Mouse (Mus musculus) liver, embryonic 15.5 days (tissue): Measurements from ENCODE around the gene Gm6309. TPM values are rescaled to one million over a fixed set of nuclear protein-coding genes. Genes with fewer than 3 reads are reported as not detected.
"Not testable (repeated sequence)": the region's sequence is repeated elsewhere in the genome, so short reads cannot be mapped to it uniquely, and the experiment has no call there.

Experiments
- ATAC-seq: fragments of 200-750 bp; cut with Nextera tagmentation; 2 replicates; pipeline ENCODE4 v1.8.0; 2017; ENCODE audit warnings: moderate number of reproducible peaks, mild to moderate bottlenecking, moderate library complexity; ENCODE audit not compliant: insufficient read depth
- H3K27ac ChIP-seq: fragments of 300-500 bp; sonication (generic); replicated peaks from 2 replicates; pipeline ENCODE4 v1.5.1; 2015; ENCODE audit warnings: mild to moderate bottlenecking, inconsistent platforms
- H3K27me3 ChIP-seq: fragments of 300-500 bp; sonication (generic); 2 replicates; pipeline ENCODE4 v1.6.1; 2015; ENCODE audit warnings: mild to moderate bottlenecking, inconsistent platforms
- H3K36me3 ChIP-seq: fragments of 300-500 bp; sonication (generic); replicated peaks from 2 replicates; pipeline ENCODE4 v1.6.1; 2015; ENCODE audit warnings: moderate library complexity, mild to moderate bottlenecking, inconsistent platforms
- H3K4me1 ChIP-seq: fragments of 300-500 bp; sonication (generic); replicated peaks from 2 replicates; pipeline ENCODE4 v1.6.1; 2015; ENCODE audit warnings: inconsistent platforms
- H3K4me2 ChIP-seq: fragments of 300-500 bp; sonication (generic); 2 replicates; pipeline ENCODE4 v1.6.1; 2015; ENCODE audit warnings: moderate library complexity, mild to moderate bottlenecking, inconsistent platforms
- H3K4me3 ChIP-seq: fragments of 300-500 bp; sonication (generic); replicated peaks from 2 replicates; pipeline ENCODE4 v1.5.1; 2015; ENCODE audit warnings: mild to moderate bottlenecking, inconsistent platforms
- H3K9ac ChIP-seq: fragments of 300-500 bp; sonication (generic); 2 replicates; pipeline ENCODE4 v1.6.1; 2015; ENCODE audit warnings: moderate library complexity, mild to moderate bottlenecking, inconsistent platforms
- H3K9me3 ChIP-seq: fragments of 300-500 bp; sonication (generic); replicated peaks from 2 replicates; pipeline ENCODE4 v1.6.1; 2016; ENCODE audit warnings: inconsistent platforms
- WGBS: fragments of 180-500 bp; shearing (Covaris S2); methylation state at CpG from one replicate; pipeline ENCODE4 v1.1.7; 2015; ENCODE audit warnings: mixed read lengths; ENCODE audit not compliant: insufficient replicate concordance; 5-methylcytosine and 5-hydroxymethylcytosine counted together
- polyA plus RNA-seq: library from polyadenylated mRNA; unstranded; fragments of >200 nt; fragmentation: Nextera tagmentation; extraction: Ambion mirVana; gene quantifications from 2 replicates; pipeline ENCODE4 v1.2.1, GENCODE M21; 2015

The Gm6309 gene
- polyA plus RNA-seq, 1 experiment from 2014 or later, result not detected

GRCm38 (mm10) chr5:146185204-146185603 is 14.7 kb upstream of the Gm6309 start, which contains the start of gene 1700001J03Rik:
TSS of gene 1700001J03Rik (minus strand) at chr5:146185304.
- H3K27ac ChIP-seq, H3K4me1 ChIP-seq, H3K9ac ChIP-seq, ATAC-seq, H3K9me3 ChIP-seq, H3K27me3 ChIP-seq, H3K36me3 ChIP-seq, H3K4me3 ChIP-seq, H3K4me2 ChIP-seq: not testable (repeated sequence)
- WGBS, result 56% methylated on average over 4 of the region's 4 CpGs

GRCm38 (mm10) chr5:146172744-146173143 is 2.2 kb upstream of the Gm6309 start:
- 34% methylated on average over 4 of the region's 4 CpGs for WGBS
- ATAC-seq, result not testable (repeated sequence)

GRCm38 (mm10) chr5:146160439-146160838 is 10.1 kb downstream of the Gm6309 start, which contains the start of gene Gm5565:
TSS of gene Gm5565 (minus strand) at chr5:146160539.
- H3K9me3 ChIP-seq, H3K4me3 ChIP-seq, H3K36me3 ChIP-seq, H3K4me1 ChIP-seq, H3K27me3 ChIP-seq, H3K27ac ChIP-seq, H3K4me2 ChIP-seq, H3K9ac ChIP-seq, ATAC-seq: not testable (repeated sequence)
- WGBS, result 75% methylated on average over 3 of the region's 3 CpGs

More at GRCm38 (mm10) chr5:146172744-146173143, 2.2 kb upstream of the Gm6309 start:
- not testable (repeated sequence) for H3K9ac ChIP-seq, H3K27ac ChIP-seq, H3K27me3 ChIP-seq, H3K4me2 ChIP-seq, H3K4me3 ChIP-seq, H3K4me1 ChIP-seq, H3K36me3 ChIP-seq, H3K9me3 ChIP-seq

- H3K27ac ChIP-seq, H3K27me3 ChIP-seq, H3K9ac ChIP-seq, ATAC-seq, H3K4me2 ChIP-seq, H3K36me3 ChIP-seq, H3K4me3 ChIP-seq, H3K9me3 ChIP-seq, H3K4me1 ChIP-seq: not testable (repeated sequence)
- WGBS, result 69% methylated on average over 4 of the region's 4 CpGs
Observed at GRCm38 (mm10) chr5:146158326-146158725, 12.2 kb downstream of the Gm6309 start.

- H3K27ac ChIP-seq, result no peak overlapping the region
- no peaks in the 10 kb centered on the region for H3K36me3 ChIP-seq
- no peak for ATAC-seq
- no peaks in the 10 kb centered on the region for H3K4me1 ChIP-seq
- no peaks in the 10 kb centered on the region for H3K27me3 ChIP-seq
- no peak overlapping the region for H3K4me3 ChIP-seq
- no peak overlapping the region for H3K4me2 ChIP-seq
- 46% methylated on average over 3 of the region's 3 CpGs for WGBS
- H3K9me3 ChIP-seq, result no peaks in the 10 kb centered on the region
- no peak overlapping the region for H3K9ac ChIP-seq
Observed at GRCm38 (mm10) chr5:146150454-146150853, 20.1 kb downstream of the Gm6309 start.

GRCm38 (mm10) chr5:146147903-146148302 is 22.6 kb downstream of the Gm6309 start:
- Histone ChIP-seq H3K27ac (no peak overlapping the region), H3K27me3 (no peaks in the 10 kb centered on the region), H3K36me3 (no peaks in the 10 kb centered on the region), H3K9me3 (no peaks in the 10 kb centered on the region), H3K4me3 (no peak overlapping the region), H3K4me2 (no peak overlapping the region), H3K4me1 (no peaks in the 10 kb centered on the region), H3K9ac (no peak overlapping the region)
- WGBS, result 27% methylated on average over 2 of the region's 2 CpGs
- no peak for ATAC-seq

Other genes with a start within 250 kb of the Gm6309 start
- gene Cyp3a25, start 161.1 kb downstream of the Gm6309 start, polyA plus RNA-seq, result 0.23 and 0.59 TPM in 2 replicates
- 0.13 TPM in 1 of 2 replicates, not detected in the other for gene Cyp3a59, start 91.5 kb downstream of the Gm6309 start, polyA plus RNA-seq
- not detected in 2 replicates for gene Gm5565, start 10.2 kb downstream of the Gm6309 start, polyA plus RNA-seq
- not detected in 2 replicates for gene 1700001J03Rik, start 14.6 kb upstream of the Gm6309 start, polyA plus RNA-seq
- 25.2 and 26.2 TPM in 2 replicates for gene Rnf6, start 50.8 kb upstream of the Gm6309 start, polyA plus RNA-seq
- gene Cdk8, start 60.5 kb upstream of the Gm6309 start, polyA plus RNA-seq, result 19.0 and 21.9 TPM in 2 replicates
- gene Wasf3, start 214.3 kb upstream of the Gm6309 start, polyA plus RNA-seq, result 0.05 TPM in 2 replicates